Mouse (Mus musculus) kidney, postnatal 25 days (tissue): ENCODE measurements at regions not wholly inside any gene's neighbourhood (a gene's known extent, or its start where the extent isn't known, plus 50 kb on each side); places are given as distances from the start of the nearest gene placed in this dataset.
A peak's percentile ranks its signal among the peaks of the same experiment; 100 is the strongest.
"Not testable (repeated sequence)": the region's sequence is repeated elsewhere in the genome, so short reads cannot be mapped to it uniquely, and the experiment has no call there.

Source experiments
- DNase-seq, 2 experiments: peaks; one replicate each; pipeline ENCODE4 v3.0.0; 2021; ENCODE audit warnings: mixed read lengths in 2 of 2

DNA sequence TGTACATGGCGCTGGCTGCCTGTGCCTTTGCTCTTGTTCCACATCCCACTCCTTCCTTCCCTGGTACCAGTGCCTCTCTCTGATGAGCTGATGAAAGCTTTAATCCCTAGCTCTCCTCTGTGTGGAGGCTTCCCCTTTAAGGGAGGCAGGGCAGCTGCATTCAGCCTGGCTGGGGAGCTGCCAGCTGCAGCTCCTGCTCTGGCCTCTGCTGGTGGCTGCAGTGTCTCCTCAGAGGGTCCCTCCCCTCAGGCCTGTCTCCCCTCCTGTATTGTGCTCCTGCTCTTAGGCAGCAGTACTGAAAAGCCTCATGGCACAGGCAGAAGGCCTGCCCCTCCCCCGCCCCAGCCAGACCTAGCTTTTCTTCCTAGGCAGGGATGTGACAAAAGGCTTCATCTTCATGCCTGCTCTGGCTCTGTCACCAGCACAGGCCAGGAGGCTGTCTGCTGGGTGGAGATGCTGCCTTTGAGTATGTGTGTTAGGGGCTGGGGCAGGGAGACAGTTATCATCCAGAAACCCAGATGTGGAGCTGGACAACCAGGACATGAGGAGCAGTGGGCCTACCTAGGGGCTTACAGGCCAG, 97.7 kb upstream of the Zcchc13 start:
- peak in 1 of 2 experiments; percentile 51 for DNase-seq

DNA sequence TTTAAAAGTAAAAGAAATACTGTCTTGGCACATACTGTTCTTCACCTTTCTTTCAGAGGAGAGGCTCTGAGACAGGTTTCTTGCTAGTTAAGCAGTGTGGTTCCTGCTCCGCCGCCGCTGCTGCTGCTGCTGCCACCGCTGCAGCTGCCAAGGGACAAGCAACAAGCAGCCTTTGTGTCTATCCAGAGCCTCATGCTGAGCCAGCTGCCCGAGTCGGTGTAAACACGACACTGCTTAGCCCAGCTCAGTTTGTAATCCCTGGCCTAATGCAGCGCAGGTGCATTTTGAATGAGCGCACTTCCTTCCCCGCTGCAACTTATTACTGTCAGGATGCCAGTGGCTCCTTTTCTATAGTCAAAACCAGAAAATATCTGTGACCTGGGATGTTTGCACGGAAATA, 97.1 kb upstream of the Zcchc13 start:
- peak in 1 of 2 experiments; percentile 45 for DNase-seq

DNA sequence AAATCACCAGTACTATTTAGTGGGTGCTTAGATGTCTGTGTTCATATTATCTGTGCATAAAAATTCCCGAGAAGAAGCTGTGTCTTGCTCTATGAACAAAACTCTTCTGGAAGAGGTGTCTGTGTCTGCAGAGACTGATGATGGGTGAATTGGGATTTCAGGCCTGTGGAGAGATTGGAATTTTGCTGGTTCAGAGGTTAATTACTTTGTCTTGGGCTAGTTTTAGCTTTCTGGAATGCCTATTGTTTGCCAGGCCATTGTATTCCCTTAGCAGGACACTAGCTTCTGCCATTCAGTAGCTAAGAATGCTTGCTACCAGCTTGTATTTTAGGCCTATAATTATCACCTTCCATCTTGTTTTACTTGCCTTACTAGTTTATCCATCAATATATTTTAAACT, 96.6 kb upstream of the Zcchc13 start:
- DNase-seq: no peak

- no peak for DNase-seq
Measured at GRCm38 (mm10) chrX:103546490-103547202, 83.7 kb upstream of the Zcchc13 start.

GRCm38 (mm10) chrX:103551304-103551703, 79.1 kb upstream of the Zcchc13 start:
- DNase-seq: peak; percentile 50 to 85

GRCm38 (mm10) chrX:103553196-103553595, 77.2 kb upstream of the Zcchc13 start:
- no peak for DNase-seq

- no peak for DNase-seq
Measured at GRCm38 (mm10) chrX:103553605-103554004, 76.8 kb upstream of the Zcchc13 start.

- DNase-seq: not testable (repeated sequence)
Measured at GRCm38 (mm10) chrX:103555041-103555986, 75.1 kb upstream of the Zcchc13 start.

DNA sequence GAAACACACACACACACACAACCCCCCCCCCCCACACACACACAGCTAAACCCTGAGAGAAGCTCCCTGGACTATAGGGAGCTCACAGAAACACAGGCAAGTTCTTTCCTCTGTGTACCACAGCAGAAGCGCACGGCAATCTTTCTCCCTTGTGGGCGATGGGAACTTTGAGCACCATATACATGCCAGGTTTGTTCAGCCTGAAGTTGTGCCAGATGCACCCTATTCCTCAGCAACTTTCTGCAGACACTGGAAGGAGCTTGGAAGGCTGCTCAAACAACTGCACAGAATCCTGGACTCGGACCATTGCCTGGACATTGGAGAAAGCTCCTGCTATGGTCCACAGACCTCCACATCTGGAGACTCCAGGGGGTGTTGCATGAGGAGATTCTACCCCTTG, 74.3 kb upstream of the Zcchc13 start:
- no peak for DNase-seq

GRCm38 (mm10) chrX:103556681-103557490, 73.5 kb upstream of the Zcchc13 start:
- DNase-seq: no peak

- DNase-seq: no peak
Measured at GRCm38 (mm10) chrX:103557496-103557895, 72.9 kb upstream of the Zcchc13 start.

DNA sequence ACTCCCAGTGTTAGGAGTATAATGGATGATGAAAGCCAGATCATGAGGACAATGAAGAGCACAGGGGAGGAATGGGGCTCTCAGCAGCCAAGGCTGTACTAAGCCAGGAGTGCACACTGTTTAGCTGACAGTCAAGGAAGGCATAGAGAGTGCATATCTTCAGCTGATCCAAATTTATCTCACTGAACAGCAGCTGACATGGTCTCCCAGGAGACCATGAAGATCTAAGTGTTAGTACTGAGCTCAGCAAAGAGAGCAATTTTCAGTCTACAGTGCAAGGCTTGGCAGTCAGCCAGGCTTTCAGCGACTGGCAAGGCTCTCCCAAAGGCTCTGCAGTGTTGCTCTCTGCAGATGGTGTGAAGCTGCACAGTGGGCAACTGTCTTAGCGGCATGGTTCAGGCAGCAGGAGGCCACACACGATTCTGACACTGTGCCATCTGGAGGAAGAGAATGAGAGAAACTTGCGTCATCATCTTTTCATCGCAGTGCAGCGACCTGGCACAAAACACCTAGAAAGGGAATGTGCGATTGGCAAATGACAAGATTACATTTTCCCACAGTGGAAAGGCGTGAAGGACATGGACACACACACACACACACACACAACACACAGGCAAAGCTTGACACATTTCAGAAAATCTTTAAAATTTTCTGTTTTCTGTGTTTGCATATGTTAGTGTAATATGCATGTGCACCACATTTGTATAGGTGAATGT, 66.7 kb upstream of the Zcchc13 start:
- DNase-seq: peak; percentile 74 to 77

DNA sequence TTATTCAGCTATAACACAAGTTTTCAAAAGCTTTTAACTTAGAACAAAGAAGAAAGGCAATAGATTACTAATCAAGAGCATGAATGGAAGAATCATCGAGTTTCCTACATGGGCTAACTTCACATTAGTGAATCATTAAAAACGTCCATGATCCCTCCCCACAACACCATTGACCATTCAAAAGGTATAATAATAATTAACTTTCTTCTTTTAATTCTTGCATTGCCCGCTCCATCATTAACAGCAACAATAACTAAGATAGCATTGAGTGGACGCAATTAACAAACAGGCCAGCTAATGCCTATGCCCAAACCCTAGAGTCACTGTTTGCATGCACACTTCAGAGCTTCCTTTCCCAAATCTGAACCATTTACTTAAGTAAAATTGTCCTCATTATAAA, 57.0 kb upstream of the Zcchc13 start:
- DNase-seq: no peak

- no peak for DNase-seq
Measured at GRCm38 (mm10) chrX:103579484-103579883, 50.9 kb upstream of the Zcchc13 start.
